Comparison of ENCODE assay signal across 24 mouse cellular contexts in the genomic region with DNA sequence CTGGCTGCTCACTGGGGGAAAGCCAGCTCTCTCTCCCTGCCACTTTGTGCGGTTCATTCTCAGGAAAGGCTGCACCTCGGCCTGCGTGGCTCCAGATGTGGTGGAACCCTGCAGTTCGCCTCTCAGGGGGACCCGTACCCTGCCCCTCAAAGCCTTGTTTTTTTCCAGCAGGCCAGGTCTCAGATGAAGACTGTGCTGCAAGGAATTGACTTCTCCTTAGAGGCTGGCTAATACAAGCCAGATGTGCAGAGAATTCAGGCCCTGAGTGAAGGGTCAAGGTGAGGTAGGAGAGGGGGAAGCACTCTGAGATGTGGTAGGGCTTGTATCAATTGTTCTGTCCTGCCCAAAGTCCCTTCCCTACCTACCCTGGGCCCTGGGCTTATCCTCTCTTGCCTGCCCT.
DNase-seq lines count a peak whose midpoint lies in the region; ATAC-seq and TF ChIP-seq lines count a peak whose summit lies in the region.
"Had no signal": no experiment of that assay in that cellular context is flagged by ENCODE, and none has a peak within 500 bp of the region (broad histone marks: within the 10 kb centered on the region; RNA-seq: fewer than 3 reads in every experiment).

No protein-coding gene starts in this region.

- no peaks in the 10 kb centered on the region for H3K9me3 ChIP-seq in heart, embryonic 10.5 days
- H3K9me3 ChIP-seq in embryonic facial prominence, embryonic 10.5 days = no peaks in the 10 kb centered on the region
- no peaks in the 10 kb centered on the region for H3K9me3 ChIP-seq in lung, postnatal 0 days (ENCODE audit: low read length)
- H3K9me3 ChIP-seq: G1E; limb, embryonic 15.5 days; lung, embryonic 15.5 days; midbrain, embryonic 13.5 days had no signal

- H3K9ac ChIP-seq in lung, postnatal 0 days (replicated peaks; ENCODE audit: low read depth) = no peak overlapping the region
- H3K9ac ChIP-seq: forebrain, postnatal 0 days; limb, embryonic 15.5 days; liver, embryonic 14.5 days; lung, embryonic 15.5 days; midbrain, embryonic 13.5 days had no signal

- H3K36me3 ChIP-seq in heart, embryonic 10.5 days = no peaks in the 10 kb centered on the region
- no peaks in the 10 kb centered on the region for H3K36me3 ChIP-seq in embryonic facial prominence, embryonic 10.5 days (replicated peaks)
- H3K36me3 ChIP-seq in lung, postnatal 0 days (ENCODE audit: insufficient read depth, low read length) = no peaks in the 10 kb centered on the region
- H3K36me3 ChIP-seq: G1E; limb, embryonic 15.5 days; lung, embryonic 15.5 days; midbrain, embryonic 13.5 days had no signal

- no peak for TF ChIP-seq EP300 in lung, postnatal 0 days (IDR thresholded peaks at IDR 0.05)

- no peak overlapping the region for H3K4me3 ChIP-seq in heart, embryonic 10.5 days
- H3K4me3 ChIP-seq in embryonic facial prominence, embryonic 10.5 days = no peak overlapping the region
- H3K4me3 ChIP-seq in lung, postnatal 0 days (ENCODE audit: low read depth, low read length) = no peak overlapping the region
- H3K4me3 ChIP-seq in lung, adult 2 months (replicated peaks; ENCODE audit: extremely low read depth, low read depth, low read length) = no peak overlapping the region
- H3K4me3 ChIP-seq: limb, embryonic 15.5 days; lung, embryonic 15.5 days; midbrain, embryonic 13.5 days had no signal

- WGBS in heart, embryonic 10.5 days = 46% methylated on average over 5 of the region's 5 CpGs
- WGBS in embryonic facial prominence, embryonic 10.5 days = 39% methylated on average over 5 of the region's 5 CpGs
- 65% methylated on average over 5 of the region's 5 CpGs for WGBS in lung, postnatal 0 days
- WGBS in lung, adult 2 months = 85% methylated on average over 5 of the region's 5 CpGs

- H3K27ac ChIP-seq in heart, embryonic 10.5 days = 0 out of 2 replicates have a peak overlapping the region, but pooled peaks have one; percentile 10
- H3K27ac ChIP-seq in embryonic facial prominence, embryonic 10.5 days (replicated peaks) = peak overlapping the region; percentile 71
- no peak overlapping the region for H3K27ac ChIP-seq in lung, postnatal 0 days (ENCODE audit: low read length)
- H3K27ac ChIP-seq: hindbrain, postnatal 0 days; limb, embryonic 15.5 days; liver, embryonic 14.5 days; lung, embryonic 15.5 days; midbrain, embryonic 13.5 days had no signal

- no peak for TF ChIP-seq POLR2A in lung, adult 2 months (IDR thresholded peaks at IDR 0.05; ENCODE audit: borderline replicate concordance, extremely low read depth, low read depth, low read length)

- peaks cover 46% of the 10 kb centered on the region for H3K27me3 ChIP-seq in heart, embryonic 10.5 days (ENCODE audit: insufficient read depth, poor library complexity, severe bottlenecking)
- H3K27me3 ChIP-seq in embryonic facial prominence, embryonic 10.5 days (replicated peaks; ENCODE audit: low read depth, poor library complexity, severe bottlenecking) = no peaks in the 10 kb centered on the region
- no peaks in the 10 kb centered on the region for H3K27me3 ChIP-seq in lung, postnatal 0 days (replicated peaks; ENCODE audit: insufficient read depth, low read length)
- H3K27me3 ChIP-seq: CH12.LX; lung, embryonic 15.5 days; midbrain, embryonic 13.5 days; Patski had no signal

- no peak for ATAC-seq in lung, postnatal 0 days
- ATAC-seq in activated CD4-positive, CD25-positive, alpha-beta regulatory T cell, adult 4 months = no peak
- ATAC-seq: forebrain, postnatal 0 days; hindbrain, postnatal 0 days; intestine, embryonic 16.5 days; midbrain, embryonic 13.5 days; Patski had no signal

- no peak overlapping the region for H3K4me2 ChIP-seq in lung, postnatal 0 days (replicated peaks; ENCODE audit: low read depth, low read length)
- H3K4me2 ChIP-seq: limb, embryonic 15.5 days; lung, embryonic 15.5 days; midbrain, embryonic 13.5 days had no signal

- peaks cover 14% of the 10 kb centered on the region for H3K4me1 ChIP-seq in heart, embryonic 10.5 days
- peaks cover 66% of the 10 kb centered on the region for H3K4me1 ChIP-seq in embryonic facial prominence, embryonic 10.5 days
- H3K4me1 ChIP-seq in lung, postnatal 0 days (ENCODE audit: insufficient read depth, low read depth, low read length) = no peaks in the 10 kb centered on the region
- H3K4me1 ChIP-seq in lung, adult 2 months (ENCODE audit: control insufficient read depth, insufficient read depth, low read length) = no peaks in the 10 kb centered on the region
- H3K4me1 ChIP-seq: midbrain, embryonic 13.5 days had no signal

- DNase-seq in heart, embryonic 10.5 days (ENCODE audit: low spot score) = no peak
- no peak for DNase-seq in heart, adult 9 months (ENCODE audit: low spot score in 2 of 2)
- peak; percentile 62 for DNase-seq in embryo, embryonic 10.5 days (ENCODE audit: low spot score)
- peak; percentile 71 for DNase-seq in embryonic facial prominence, embryonic 10.5 days (ENCODE audit: low spot score)
- DNase-seq in forelimb bud, embryonic 11.5 days (ENCODE audit: low read depth, low spot score) = peak; percentile 68
- DNase-seq in lung, postnatal 0 days (ENCODE audit: low spot score) = no peak
- DNase-seq in lung, adult 2 months = no peak
- DNase-seq: adrenal gland, adult 8-10 months; cerebellum, adult 11-12 months; cerebellum, postnatal 10 days; forebrain, postnatal 0 days; gastrocnemius, postnatal 36 days; kidney, postnatal 36 days; layer of hippocampus, postnatal 36 days had no signal

- TF ChIP-seq CTCF in lung, postnatal 0 days (IDR thresholded peaks at IDR 0.05) = no peak
- no peak for TF ChIP-seq CTCF in lung, adult 2 months (IDR thresholded peaks at IDR 0.05; ENCODE audit: insufficient read depth, low read length)

Comparison
In these comparisons a context has a peak if more than half of its experiments do, and no peak if none do; other contexts are left out.
1. DNase-seq: peak in embryo, embryonic 10.5 days (single experiment), embryonic facial prominence, embryonic 10.5 days (single experiment) and forelimb bud, embryonic 11.5 days (single experiment); none in heart, embryonic 10.5 days (single experiment), heart, adult 9 months (0 of 2), lung, postnatal 0 days (single experiment) and lung, adult 2 months (single experiment).